Mouse (Mus musculus): ENCODE measurements around the gene Cct2. TPM values are rescaled to one million over a fixed set of nuclear protein-coding genes. Genes with fewer than 3 reads are reported as not detected.
A peak's percentile ranks its signal among the peaks of the same experiment; 100 is the strongest.
"Not testable (repeated sequence)": the region's sequence is repeated elsewhere in the genome, so short reads cannot be mapped to it uniquely, and the experiment has no call there.

Cct2 gene
- polyA plus RNA-seq, 1 experiment from 2014 or later: 249 TPM

DNA sequence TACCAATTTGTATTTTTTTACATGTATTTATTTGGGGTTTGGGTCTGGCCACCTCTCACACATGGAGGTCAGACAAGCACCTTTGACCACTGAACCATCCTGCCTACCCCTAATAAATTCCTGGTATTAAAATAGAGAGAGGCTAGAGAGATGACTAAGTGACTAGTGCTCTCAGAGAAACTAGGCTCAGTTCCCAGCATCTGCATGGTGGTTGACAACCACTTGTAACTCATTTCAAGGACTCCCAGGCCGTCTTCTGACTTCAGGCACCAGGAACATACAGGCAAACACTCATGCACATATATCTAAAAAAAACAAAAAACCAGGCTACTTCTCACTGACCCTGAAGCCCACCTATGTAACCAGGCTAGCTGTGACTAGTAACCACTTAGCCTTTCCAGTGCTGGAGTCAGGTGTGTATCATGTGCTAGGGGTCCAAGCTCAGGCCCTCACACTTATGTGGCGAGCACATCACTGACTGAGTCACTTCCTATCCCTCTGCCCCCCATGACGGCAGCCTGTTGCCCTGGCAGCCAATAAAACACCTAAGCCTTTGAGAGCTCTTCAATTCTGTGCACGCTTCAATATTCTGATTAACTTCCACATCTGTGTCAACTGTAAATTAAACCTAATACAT lies 13.5 kb downstream of the Cct2 start:
- no peak for ATAC-seq
- Histone ChIP-seq H3K9ac (no peak overlapping the region), H3K4me1 (peaks cover 13% of the 10 kb centered on the region; the same call in 1 of the 2 replicates), H3K9me3 (replicated peaks) (no peaks in the 10 kb centered on the region), H3K4me2 (no peak overlapping the region), H3K27me3 (replicated peaks) (peaks cover 14% of the 10 kb centered on the region), H3K36me3 (peaks cover 69% of the 10 kb centered on the region), H3K4me3 (no peak overlapping the region), H3K27ac (no peak overlapping the region)
- WGBS (ENCODE audit: insufficient replicate concordance): 79% methylated on average over 4 of the region's 4 CpGs

DNA sequence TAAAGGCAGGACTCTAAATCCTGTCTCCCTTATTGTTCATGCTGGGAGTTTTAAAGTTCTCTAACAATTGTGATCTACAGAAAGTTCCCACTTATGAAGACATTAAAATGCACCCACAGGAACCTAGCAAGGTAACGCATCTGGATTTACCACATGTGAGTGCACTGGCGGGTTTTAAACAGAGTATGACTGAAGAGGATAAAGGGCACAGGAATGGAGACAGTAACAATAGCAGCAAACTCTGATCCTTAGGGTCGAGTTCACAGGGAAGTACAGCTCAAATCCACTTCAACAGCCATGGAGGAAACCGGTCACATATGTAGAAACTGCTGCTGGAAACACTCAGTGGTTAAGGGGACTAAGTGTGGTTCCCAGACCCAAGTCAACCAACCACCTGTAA lies 14.4 kb downstream of the Cct2 start:
- H3K9ac ChIP-seq: no peak overlapping the region
- no peak overlapping the region for H3K4me3 ChIP-seq
- no peak overlapping the region for H3K4me2 ChIP-seq
- H3K4me1 ChIP-seq: peaks cover 14% of the 10 kb centered on the region
- H3K36me3 ChIP-seq: peaks cover 61% of the 10 kb centered on the region
- 82% methylated on average over 4 of the region's 4 CpGs for WGBS (ENCODE audit: insufficient replicate concordance)
- ATAC-seq: no peak
- H3K27me3 ChIP-seq (replicated peaks): peaks cover 15% of the 10 kb centered on the region
- H3K27ac ChIP-seq: no peak overlapping the region
- H3K9me3 ChIP-seq (replicated peaks): no peaks in the 10 kb centered on the region

DNA sequence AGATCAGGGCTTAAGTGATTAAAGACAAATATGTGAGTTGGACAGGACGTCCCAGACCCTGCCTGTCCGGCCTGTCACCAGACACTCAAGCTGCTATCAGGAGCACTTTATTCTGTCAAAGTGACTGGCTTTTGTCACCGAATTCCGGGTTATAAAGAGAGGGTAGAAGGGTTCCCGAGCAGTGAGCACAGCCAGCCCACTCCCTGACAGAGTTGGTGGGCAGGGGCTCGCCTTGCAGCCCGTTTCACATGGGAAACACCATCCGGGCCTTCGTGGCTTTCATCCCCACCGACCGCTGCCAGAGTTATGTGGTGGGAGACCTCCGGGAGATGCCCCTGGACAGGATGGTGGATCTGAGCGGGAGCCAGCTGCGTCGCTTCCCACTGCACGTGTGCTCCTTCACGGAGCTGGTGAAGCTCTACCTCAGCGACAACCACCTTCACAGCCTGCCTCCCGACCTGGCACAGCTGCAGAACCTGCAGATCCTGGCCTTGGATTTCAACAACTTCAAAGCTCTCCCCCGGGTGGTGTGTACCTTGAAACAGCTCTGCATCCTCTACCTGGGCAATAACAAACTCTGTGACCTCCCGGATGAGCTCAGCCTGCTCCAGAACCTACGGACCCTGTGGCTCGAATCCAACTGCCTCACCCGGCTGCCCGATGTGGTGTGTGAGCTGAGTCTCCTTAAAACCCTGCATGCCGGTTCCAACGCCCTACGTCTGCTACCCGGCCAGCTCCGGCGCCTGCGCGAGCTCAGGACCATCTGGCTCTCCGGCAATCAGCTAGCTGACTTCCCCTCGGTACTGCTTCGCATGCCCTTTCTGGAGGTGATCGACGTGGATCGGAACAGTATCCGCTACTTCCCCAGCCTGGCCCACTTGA lies 18.2 kb downstream of the Cct2 start, which contains the start of gene Lrrc10:
Gene Lrrc10, plus strand, starts transcription at position 167 of the 882 bp plus-strand sequence.
- no peak for ATAC-seq
- Histone ChIP-seq H3K4me1 (peaks cover 24% of the 10 kb centered on the region), H3K9me3 (replicated peaks) (no peaks in the 10 kb centered on the region), H3K4me2 (peak within 1 kb of the TSS; percentile 59), H3K36me3 (peaks cover 23% of the 10 kb centered on the region), H3K27me3 (replicated peaks) (peaks cover 15% of the 10 kb centered on the region), H3K9ac (peak within 1 kb of the TSS; percentile 31; the same call in 1 of the 2 replicates), H3K27ac (no peak within 1 kb of the TSS), H3K4me3 (peak within 1 kb of the TSS; percentile 2; the same call in 1 of the 2 replicates)
- WGBS (ENCODE audit: insufficient replicate concordance): 38% methylated on average over 40 of the region's 40 CpGs

DNA sequence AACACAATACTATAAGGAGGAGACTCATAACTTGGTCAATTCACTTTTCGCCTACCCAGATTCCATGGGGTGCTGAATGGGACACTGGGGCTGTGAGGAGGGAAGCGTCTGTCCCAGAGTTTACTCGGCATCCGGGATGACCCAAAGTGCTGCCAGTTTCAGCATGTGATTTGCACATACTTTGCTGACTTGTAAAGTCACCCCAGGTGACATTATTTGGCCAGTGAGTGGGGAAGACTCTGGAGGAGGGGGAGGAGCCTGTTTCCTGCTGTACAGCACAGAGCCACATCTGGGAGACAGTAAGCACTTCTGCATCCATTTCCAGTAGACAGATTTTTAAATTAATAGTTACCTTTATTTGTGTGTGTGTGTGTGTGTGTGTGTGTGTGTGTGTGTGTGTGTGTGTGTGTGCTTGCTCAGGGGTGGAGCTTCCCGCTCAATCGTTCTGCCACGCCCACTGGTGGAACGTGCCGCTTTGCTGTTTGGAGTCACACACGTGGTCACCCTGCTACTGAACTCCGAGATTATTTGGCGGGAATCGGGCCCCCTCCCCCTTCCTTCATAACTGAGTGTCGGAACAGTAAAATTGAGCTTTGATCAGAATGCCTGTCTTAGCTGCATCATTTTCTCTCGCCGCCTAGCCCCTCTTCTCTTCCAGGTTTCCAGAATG lies 20.0 kb downstream of the Cct2 start:
- not testable (repeated sequence) for H3K36me3 ChIP-seq; H3K4me3 ChIP-seq; H3K9me3 ChIP-seq (replicated peaks); H3K27ac ChIP-seq
- WGBS (ENCODE audit: insufficient replicate concordance): 32% methylated on average over 16 of the region's 16 CpGs
- H3K9ac ChIP-seq: peak overlapping the region; percentile 31; the same call in 1 of the 2 replicates
- peak overlapping the region; percentile 59 for H3K4me2 ChIP-seq
- H3K4me1 ChIP-seq: peaks cover 24% of the 10 kb centered on the region
- H3K27me3 ChIP-seq (replicated peaks): peaks cover 15% of the 10 kb centered on the region
- peak; percentile 62 for ATAC-seq

DNA sequence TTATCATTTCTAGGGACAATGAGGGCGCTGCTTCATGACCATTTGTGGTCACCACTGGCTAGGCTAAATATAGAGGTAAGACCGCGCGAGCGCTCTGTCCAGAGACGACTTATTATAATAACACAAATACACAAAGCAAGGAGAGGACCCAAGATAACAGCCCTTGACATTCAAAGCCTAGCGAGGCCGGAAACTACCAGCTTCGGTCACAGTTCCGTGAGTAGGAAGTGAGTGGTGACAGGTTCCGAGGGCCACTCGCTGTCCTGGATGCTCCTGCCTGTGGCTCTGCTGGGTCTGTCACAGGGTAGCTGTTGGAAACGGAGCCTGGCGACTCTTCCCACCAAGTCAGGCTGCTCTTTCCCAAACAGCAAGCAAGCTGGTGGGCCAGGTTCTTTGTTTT lies 21.3 kb downstream of the Cct2 start:
- WGBS (ENCODE audit: insufficient replicate concordance): 49% methylated on average over 14 of the region's 14 CpGs
- Histone ChIP-seq H3K4me2 (no peak overlapping the region), H3K9me3 (replicated peaks) (no peaks in the 10 kb centered on the region), H3K27me3 (replicated peaks) (peaks cover 15% of the 10 kb centered on the region), H3K4me1 (peaks cover 24% of the 10 kb centered on the region), H3K36me3 (no peaks in the 10 kb centered on the region), H3K9ac (no peak overlapping the region), H3K4me3 (no peak overlapping the region), H3K27ac (no peak overlapping the region)
- no peak for ATAC-seq

DNA sequence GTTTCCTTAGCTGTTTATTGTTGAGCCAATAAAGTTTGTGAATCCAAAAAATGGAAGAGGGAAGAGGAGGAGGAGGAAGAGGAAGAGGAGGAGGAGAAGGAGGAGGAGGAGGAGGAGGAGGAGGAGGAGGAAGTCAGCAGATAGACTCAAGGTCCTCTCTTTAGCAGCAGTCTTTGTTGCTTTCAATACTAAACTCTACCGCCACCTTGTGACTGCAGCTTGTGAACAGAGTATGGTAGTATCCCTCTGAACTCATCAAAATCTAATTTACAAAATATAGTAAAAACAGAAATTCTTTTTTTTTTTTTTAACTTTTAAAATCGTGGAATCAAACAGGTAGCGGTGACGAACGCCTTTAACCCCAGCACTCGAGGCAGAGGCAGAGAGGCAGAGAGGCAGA lies 23.3 kb downstream of the Cct2 start:
- Histone ChIP-seq H3K4me2 (no peak overlapping the region), H3K36me3 (no peaks in the 10 kb centered on the region), H3K4me1 (peaks cover 13% of the 10 kb centered on the region), H3K4me3 (no peak overlapping the region), H3K27ac (no peak overlapping the region), H3K9ac (no peak overlapping the region), H3K27me3 (replicated peaks) (peaks cover 3% of the 10 kb centered on the region), H3K9me3 (replicated peaks) (no peaks in the 10 kb centered on the region)
- no peak for ATAC-seq
- 64% methylated on average over 6 of the region's 6 CpGs for WGBS (ENCODE audit: insufficient replicate concordance)

DNA sequence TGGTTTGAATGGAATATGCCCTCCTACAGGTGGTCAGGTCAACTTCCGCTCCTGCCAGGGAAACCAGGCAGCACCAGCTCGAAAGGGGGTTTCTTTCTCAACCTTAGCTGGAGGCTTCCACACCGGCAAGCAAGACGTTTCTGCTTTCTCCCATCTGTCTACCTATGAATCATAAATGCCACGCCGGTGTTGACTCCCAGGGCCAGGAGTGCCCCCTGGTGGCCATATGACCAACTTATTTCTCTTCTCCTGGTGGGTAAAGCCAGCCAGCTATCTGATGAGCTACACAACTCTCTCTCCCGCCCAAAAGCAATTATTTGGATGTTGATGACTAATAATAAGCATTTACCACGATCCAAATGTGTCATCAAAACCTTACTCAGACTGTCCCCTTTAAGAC lies 29.8 kb downstream of the Cct2 start:
- Histone ChIP-seq H3K27me3 (replicated peaks) (0 out of 2 replicates have a peak, but pooled peaks cover 6% of the 10 kb centered on the region), H3K36me3 (no peaks in the 10 kb centered on the region), H3K4me1 (no peaks in the 10 kb centered on the region), H3K9ac (no peak overlapping the region), H3K4me3 (no peak overlapping the region), H3K27ac (no peak overlapping the region), H3K9me3 (replicated peaks) (no peaks in the 10 kb centered on the region), H3K4me2 (no peak overlapping the region)
- WGBS (ENCODE audit: insufficient replicate concordance): 16% methylated on average over 8 of the region's 8 CpGs
- no peak for ATAC-seq

DNA sequence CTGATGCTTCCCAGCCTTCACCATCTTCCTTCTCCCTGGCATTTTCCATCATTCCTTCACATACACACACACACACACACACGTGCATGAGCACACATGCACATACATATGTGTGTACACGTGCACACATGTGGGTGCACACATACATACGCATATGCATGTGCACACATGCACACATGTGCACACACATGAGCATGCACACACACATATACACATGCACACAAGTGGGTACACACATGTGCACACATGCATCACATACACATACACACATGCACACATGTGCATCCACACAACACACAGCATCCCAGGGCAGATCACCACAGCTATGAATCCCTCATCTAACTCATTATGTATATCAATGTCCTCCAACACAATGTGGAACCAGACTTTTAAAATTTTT lies 32.5 kb downstream of the Cct2 start:
- no peak overlapping the region for H3K9ac ChIP-seq
- no peaks in the 10 kb centered on the region for H3K36me3 ChIP-seq
- ATAC-seq: no peak
- no peak overlapping the region for H3K27ac ChIP-seq
- 80% methylated on average over 3 of the region's 3 CpGs for whole genome bisulfite sequencing (ENCODE audit: insufficient replicate concordance)
- H3K4me1 ChIP-seq: no peaks in the 10 kb centered on the region
- no peak overlapping the region for H3K4me3 ChIP-seq
- H3K4me2 ChIP-seq: no peak overlapping the region
- no peaks in the 10 kb centered on the region for H3K9me3 ChIP-seq (replicated peaks)
- H3K27me3 ChIP-seq (replicated peaks): peaks cover 20% of the 10 kb centered on the region

DNA sequence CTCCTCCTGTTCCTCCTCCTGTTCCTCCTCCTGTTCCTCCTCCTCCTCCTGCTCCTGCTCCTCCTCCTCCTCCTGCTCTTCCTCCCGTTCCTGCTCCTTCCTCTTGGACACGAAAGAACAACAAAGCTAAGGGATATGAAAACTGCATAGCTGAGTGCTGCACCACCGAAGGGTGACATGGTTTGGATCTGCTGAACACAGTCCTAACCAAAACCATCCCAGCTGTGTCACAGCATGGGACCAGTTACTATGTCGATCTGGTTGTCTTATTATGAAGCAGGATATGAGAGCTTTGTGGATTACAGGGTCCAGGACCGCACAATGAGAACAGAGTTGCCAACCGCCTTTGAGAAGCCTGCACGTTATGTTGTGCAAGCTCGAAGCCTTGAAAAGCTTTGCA lies 37.4 kb downstream of the Cct2 start:
- no peak overlapping the region for H3K4me3 ChIP-seq

DNA sequence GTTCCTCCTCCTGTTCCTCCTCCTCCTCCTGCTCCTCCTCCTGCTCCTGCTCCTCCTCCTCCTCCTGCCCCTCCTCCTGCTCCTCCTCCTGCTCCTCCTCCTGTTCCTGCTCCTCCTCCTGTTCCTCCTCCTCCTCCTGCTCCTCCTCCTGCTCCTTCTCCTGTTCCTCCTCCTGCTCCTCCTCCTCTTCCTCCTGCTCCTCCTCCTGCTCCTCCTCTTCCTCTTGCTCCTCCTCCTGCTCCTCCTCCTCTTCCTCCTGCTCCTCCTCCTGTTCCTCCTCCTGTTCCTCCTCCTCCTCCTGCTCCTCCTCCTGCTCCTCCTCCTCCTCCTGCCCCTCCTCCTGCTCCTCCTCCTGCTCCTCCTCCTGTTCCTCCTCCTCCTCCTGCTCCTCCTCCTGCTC lies 37.8 kb downstream of the Cct2 start:
- not testable (repeated sequence) for ATAC-seq; H3K9me3 ChIP-seq (replicated peaks)

More for the DNA sequence above, 37.4 kb downstream of the Cct2 start:
- Histone ChIP-seq H3K4me2 (no peak overlapping the region), H3K27me3 (replicated peaks) (peaks cover 65% of the 10 kb centered on the region), H3K9ac (no peak overlapping the region), H3K9me3 (replicated peaks) (no peaks in the 10 kb centered on the region), H3K4me1 (no peaks in the 10 kb centered on the region), H3K27ac (no peak overlapping the region), H3K36me3 (no peaks in the 10 kb centered on the region)
- 70% methylated on average over 8 of the region's 8 CpGs for whole genome bisulfite sequencing (ENCODE audit: insufficient replicate concordance)
- no peak for ATAC-seq

DNA sequence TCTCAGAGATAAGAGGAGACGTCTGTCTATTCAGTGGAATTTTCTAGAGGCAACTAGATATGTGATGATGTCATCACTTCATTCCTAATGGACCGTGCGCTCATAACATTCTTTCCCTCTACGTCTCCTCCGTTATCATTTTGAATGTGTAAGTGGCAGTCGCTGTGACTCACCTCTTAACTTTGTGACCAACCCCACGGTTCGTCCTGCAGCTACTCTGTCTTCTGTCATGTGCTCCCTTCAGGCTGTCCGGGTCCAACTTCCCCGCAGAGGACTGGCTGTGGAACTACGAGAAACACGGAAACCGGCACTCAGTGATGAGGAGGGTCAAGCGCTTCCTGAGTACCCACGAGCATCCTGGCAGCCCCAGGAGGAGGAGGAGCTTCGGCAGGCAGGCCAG lies 39.9 kb downstream of the Cct2 start:
- Histone ChIP-seq H3K27ac (no peak overlapping the region), H3K4me1 (no peaks in the 10 kb centered on the region), H3K9ac (no peak overlapping the region), H3K36me3 (no peaks in the 10 kb centered on the region), H3K27me3 (replicated peaks) (peaks cover 62% of the 10 kb centered on the region), H3K4me3 (no peak overlapping the region; the same call in 1 of the 2 replicates), H3K9me3 (replicated peaks) (no peaks in the 10 kb centered on the region), H3K4me2 (peak overlapping the region; percentile 45)
- ATAC-seq: no peak
- whole genome bisulfite sequencing (ENCODE audit: insufficient replicate concordance): 29% methylated on average over 16 of the region's 16 CpGs

More for the DNA sequence above, 37.8 kb downstream of the Cct2 start:
- not testable (repeated sequence) for H3K4me3 ChIP-seq, H3K4me2 ChIP-seq, H3K36me3 ChIP-seq, H3K4me1 ChIP-seq, H3K9ac ChIP-seq, H3K27ac ChIP-seq
- peaks cover 67% of the 10 kb centered on the region for H3K27me3 ChIP-seq (replicated peaks)

Measured in liver, embryonic 12.5 days (tissue).